Mouse (Mus musculus) embryonic fibroblast, embryonic 13.5 days (primary cell): ENCODE measurements around the gene Trim38.

Experiments
- CTCF ChIP-seq: IDR thresholded peaks from 2 replicates; pipeline ENCODE4 v1.5.1; 2011; ENCODE audit warnings: mild to moderate bottlenecking, control low read depth, low read length, moderate library complexity, borderline replicate concordance; ENCODE audit not compliant: insufficient read depth
- POLR2A ChIP-seq: IDR thresholded peaks from 2 replicates; pipeline ENCODE4 v1.6.1; 2011; ENCODE audit warnings: low read depth, mild to moderate bottlenecking, control low read depth, low read length, moderate library complexity

- no peak for TF ChIP-seq POLR2A
- TF ChIP-seq CTCF: no peak
Observed at GRCm38 (mm10) chr13:23724239-23724638, 45.5 kb upstream of the Trim38 start.
